Mouse (Mus musculus) testis, adult 2 months (tissue): Measurements from ENCODE around the gene Gm17949. TPM values are rescaled to one million over a fixed set of nuclear protein-coding genes. Genes with fewer than 3 reads are reported as not detected.

Experiments used
- H3K27ac ChIP-seq: fragments of 200-500 bp; 2 replicates; pipeline ENCODE4 v1.5.1; 2012; ENCODE audit warnings: low read depth, low read length; ENCODE audit not compliant: control insufficient read depth, insufficient read depth
- H3K27me3 ChIP-seq: fragments of 200-500 bp; 2 replicates; pipeline ENCODE4 v1.6.1; 2012; ENCODE audit warnings: mild to moderate bottlenecking, low read length, moderate library complexity; ENCODE audit not compliant: control insufficient read depth, insufficient read depth
- H3K36me3 ChIP-seq: fragments of 200-500 bp; 2 replicates; pipeline ENCODE4 v1.6.1; 2012; ENCODE audit warnings: mild to moderate bottlenecking, low read length; ENCODE audit not compliant: control insufficient read depth, insufficient read depth
- H3K4me1 ChIP-seq: fragments of 200-500 bp; 2 replicates; pipeline ENCODE4 v1.6.1; 2012; ENCODE audit warnings: low read length; ENCODE audit not compliant: control insufficient read depth, insufficient read depth
- H3K4me3 ChIP-seq: fragments of 200-500 bp; 2 replicates; pipeline ENCODE4 v1.5.1; 2012; ENCODE audit warnings: low read depth, mild to moderate bottlenecking, low read length, moderate library complexity, mixed read lengths; ENCODE audit not compliant: control insufficient read depth
- CTCF ChIP-seq: fragments of 200-500 bp; IDR thresholded peaks from 2 replicates; pipeline ENCODE4 v1.5.1; 2012; ENCODE audit warnings: low read depth, mild to moderate bottlenecking, inconsistent platforms, low read length, moderate library complexity; ENCODE audit not compliant: control insufficient read depth, insufficient read depth, insufficient replicate concordance
- POLR2A ChIP-seq: fragments of 200-500 bp; IDR thresholded peaks from 2 replicates; pipeline ENCODE4 v1.6.1; 2012; ENCODE audit warnings: low read depth, mild to moderate bottlenecking, inconsistent platforms, low read length, moderate library complexity; ENCODE audit not compliant: control insufficient read depth
- polyA plus RNA-seq: library from polyadenylated mRNA; depleted of rRNA; stranded (reverse); fragments of >200 nt; gene quantifications from 2 replicates; pipeline ENCODE4 v1.2.3, GENCODE M21; 2012

The Gm17949 gene
- polyA plus RNA-seq, 1 experiment: 19.7 TPM

- TF ChIP-seq CTCF: no peak
- TF ChIP-seq POLR2A: no peak
- Histone ChIP-seq H3K27ac (no peak overlapping the region), H3K27me3 (no peaks in the 10 kb centered on the region), H3K4me1 (peaks cover 16% of the 10 kb centered on the region), H3K36me3 (no peaks in the 10 kb centered on the region), H3K4me3 (no peak overlapping the region)
These were observed 45.0 kb downstream of the Gm17949 start for GRCm38 (mm10) chr17:57056246-57056645.

GRCm38 (mm10) chr17:57058891-57059485, 47.7 kb downstream of the Gm17949 start, which contains the start of gene Crb3:
TSS of gene Crb3 (plus strand) at chr17:57059105.
- H3K27me3 ChIP-seq: no peaks in the 10 kb centered on the region; the same call in 1 of the 2 replicates
- no peak for TF ChIP-seq CTCF
- TF ChIP-seq POLR2A: no peak

GRCm38 (mm10) chr17:57059486-57059977, 48.3 kb downstream of the Gm17949 start, which contains the start of gene Slc25a23:
TSS of gene Slc25a23 (minus strand) at chr17:57059863.
- no peaks in the 10 kb centered on the region for H3K36me3 ChIP-seq
- H3K4me1 ChIP-seq: peaks cover 21% of the 10 kb centered on the region
- TF ChIP-seq CTCF (no peak), POLR2A (no peak)
- H3K4me3 ChIP-seq: peak within 1 kb of the TSS; percentile 91
- H3K27me3 ChIP-seq: no peaks in the 10 kb centered on the region; the same call in 1 of the 2 replicates
- peak within 1 kb of the TSS; percentile 59; the same call in 1 of the 2 replicates for H3K27ac ChIP-seq

More at GRCm38 (mm10) chr17:57058891-57059485, 47.7 kb downstream of the Gm17949 start, which contains the start of gene Crb3:
- no peaks in the 10 kb centered on the region for H3K36me3 ChIP-seq
- peaks cover 24% of the 10 kb centered on the region for H3K4me1 ChIP-seq
- H3K27ac ChIP-seq: no peak within 1 kb of the TSS
- H3K4me3 ChIP-seq: peak within 1 kb of the TSS; percentile 91

GRCm38 (mm10) chr17:57060231-57060801, 49.0 kb downstream of the Gm17949 start:
- H3K4me3 ChIP-seq: peak overlapping the region; percentile 86
- no peaks in the 10 kb centered on the region; the same call in 1 of the 2 replicates for H3K27me3 ChIP-seq
- H3K4me1 ChIP-seq: peaks cover 19% of the 10 kb centered on the region
- TF ChIP-seq CTCF (peak; percentile 59), POLR2A (0 out of 2 replicates have a peak, but pooled peaks have one; percentile 14)
- peak overlapping the region; percentile 59; the same call in 1 of the 2 replicates for H3K27ac ChIP-seq
- H3K36me3 ChIP-seq: no peaks in the 10 kb centered on the region

- no peak overlapping the region for H3K4me3 ChIP-seq
- H3K4me1 ChIP-seq: peaks cover 19% of the 10 kb centered on the region
- H3K36me3 ChIP-seq: no peaks in the 10 kb centered on the region
- no peak overlapping the region for H3K27ac ChIP-seq
- TF ChIP-seq POLR2A: no peak
- no peak for TF ChIP-seq CTCF
- no peaks in the 10 kb centered on the region; the same call in 1 of the 2 replicates for H3K27me3 ChIP-seq
These were observed 49.8 kb downstream of the Gm17949 start for GRCm38 (mm10) chr17:57061069-57061468.

GRCm38 (mm10) chr17:57062011-57062521, 50.8 kb downstream of the Gm17949 start:
- no peaks in the 10 kb centered on the region; the same call in 1 of the 2 replicates for H3K27me3 ChIP-seq
- H3K27ac ChIP-seq: no peak overlapping the region
- no peaks in the 10 kb centered on the region for H3K36me3 ChIP-seq

GRCm38 (mm10) chr17:57062548-57062947, 51.3 kb downstream of the Gm17949 start:
- H3K27me3 ChIP-seq: no peaks in the 10 kb centered on the region; the same call in 1 of the 2 replicates
- TF ChIP-seq POLR2A: no peak
- no peak for TF ChIP-seq CTCF
- H3K27ac ChIP-seq: no peak overlapping the region
- peak overlapping the region; percentile 20 for H3K4me3 ChIP-seq
- no peaks in the 10 kb centered on the region for H3K36me3 ChIP-seq
- H3K4me1 ChIP-seq: peaks cover 19% of the 10 kb centered on the region

More at GRCm38 (mm10) chr17:57062011-57062521, 50.8 kb downstream of the Gm17949 start:
- Histone ChIP-seq H3K4me3 (peak overlapping the region; percentile 34), H3K4me1 (peaks cover 19% of the 10 kb centered on the region)
- TF ChIP-seq CTCF (no peak), POLR2A (no peak)
